Mouse (Mus musculus) limb, embryonic 14.5 days (tissue): ENCODE results near the gene Nkx2-3. TPM values are rescaled to one million over a fixed set of nuclear protein-coding genes. Genes with fewer than 3 reads are reported as not detected.

Experiments used
- ATAC-seq: fragments of 200-750 bp; cut with Nextera tagmentation; 2 replicates; pipeline ENCODE4 v1.8.0; 2017; ENCODE audit warnings: low read depth, moderate number of reproducible peaks, moderate TSS enrichment; ENCODE audit not compliant: low FRiP score
- DNase-seq: peaks from one replicate; pipeline ENCODE4 v3.0.0-alpha.2; 2015; ENCODE audit warnings: low spot score
- H3K27ac ChIP-seq: fragments of 300-500 bp; sonication (generic); replicated peaks from 2 replicates; pipeline ENCODE4 v1.5.1; 2014; ENCODE audit warnings: low read depth, mild to moderate bottlenecking, low read length, moderate library complexity, mixed read lengths
- H3K27me3 ChIP-seq: fragments of 300-500 bp; sonication (generic); 2 replicates; pipeline ENCODE4 v1.6.1; 2014; ENCODE audit warnings: low read length, mixed read lengths; ENCODE audit not compliant: control insufficient read depth, insufficient read depth
- H3K36me3 ChIP-seq: fragments of 300-500 bp; sonication (generic); 2 replicates; pipeline ENCODE4 v1.6.1; 2014; ENCODE audit warnings: mild to moderate bottlenecking, low read length, moderate library complexity, mixed read lengths; ENCODE audit not compliant: control insufficient read depth, insufficient read depth
- H3K4me1 ChIP-seq: fragments of 300-500 bp; sonication (generic); 2 replicates; pipeline ENCODE4 v1.6.1; 2014; ENCODE audit warnings: antibody characterized with exemption, low read length, mixed read lengths; ENCODE audit not compliant: control insufficient read depth, insufficient read depth
- H3K4me2 ChIP-seq: fragments of 300-500 bp; sonication (generic); replicated peaks from 2 replicates; pipeline ENCODE4 v1.6.1; 2014; ENCODE audit warnings: low read depth, mild to moderate bottlenecking, low read length, moderate library complexity; ENCODE audit not compliant: severe bottlenecking
- H3K4me3 ChIP-seq: fragments of 300-500 bp; sonication (generic); replicated peaks from 2 replicates; pipeline ENCODE4 v1.5.1; 2014; ENCODE audit warnings: low read length
- H3K9ac ChIP-seq: fragments of 300-500 bp; sonication (generic); 2 replicates; pipeline ENCODE4 v1.6.1; 2014; ENCODE audit warnings: mild to moderate bottlenecking, low read depth, low read length, moderate library complexity; ENCODE audit not compliant: severe bottlenecking
- H3K9me3 ChIP-seq: fragments of 300-500 bp; sonication (generic); 2 replicates; pipeline ENCODE4 v1.6.1; 2016; ENCODE audit warnings: low read length; ENCODE audit not compliant: control insufficient read depth
- POLR2A ChIP-seq: fragments of 200-500 bp; IDR thresholded peaks from 2 replicates; pipeline ENCODE4 v1.8.0; 2012; ENCODE audit warnings: inconsistent platforms, mild to moderate bottlenecking, moderate library complexity, borderline replicate concordance; ENCODE audit not compliant: insufficient read depth, insufficient read length; ENCODE audit errors: extremely low read depth
- WGBS: fragments of 180-500 bp; shearing (Covaris S2); extraction: QIAGEN DNeasy Blood & Tissue Kit; methylation state at CpG from one replicate; pipeline ENCODE4 v1.1.7; 2014; 5-methylcytosine and 5-hydroxymethylcytosine counted together
- polyA plus RNA-seq, 2 experiments: library from polyadenylated mRNA; depleted of rRNA in 1 of 2; stranded (reverse) in 1 of 2; unstranded in 1 of 2; fragments of >200 nt; fragmentation: Nextera tagmentation in 1 of 2; extraction: Ambion mirVana in 1 of 2; gene quantifications; 2 replicates each; pipeline versions ENCODE4 v1.2.1 to v1.2.3; 2012 to 2014

Gene Nkx2-3
- polyA plus RNA-seq, 2 experiments = not detected

DNA sequence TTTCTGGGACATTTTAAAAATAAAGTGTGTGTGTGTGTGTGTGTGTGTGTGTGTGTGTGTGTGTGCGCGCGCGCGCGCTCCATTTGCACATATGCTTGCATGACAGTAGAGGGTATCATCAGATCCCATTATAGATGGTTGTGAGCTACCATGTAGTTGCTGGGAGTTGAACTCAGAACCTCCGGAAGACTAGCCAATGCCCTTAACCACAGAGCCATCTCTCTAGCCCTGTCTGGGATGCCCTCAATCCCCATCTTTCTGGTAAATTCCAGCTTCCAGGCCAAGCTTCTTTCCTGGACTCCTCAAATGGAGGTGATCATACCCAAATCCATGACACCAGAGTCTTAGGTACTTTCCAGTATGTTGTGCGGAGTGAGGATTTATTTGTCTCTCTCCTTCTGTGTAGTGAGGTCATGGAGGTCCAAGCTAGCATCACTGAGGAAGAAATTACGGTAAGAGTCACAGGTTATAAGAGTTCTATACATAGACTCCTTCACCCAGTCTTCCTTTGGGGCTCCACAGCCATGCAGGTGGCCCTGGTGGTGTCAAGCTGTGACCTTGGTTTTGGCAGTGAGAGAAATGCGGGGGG, 5.7 kb downstream of the Nkx2-3 start:
- no peak for TF ChIP-seq POLR2A
- DNase-seq (no peak), ATAC-seq (no peak)
- H3K4me2 ChIP-seq = no peak overlapping the region
- no peaks in the 10 kb centered on the region for H3K36me3 ChIP-seq
- no peak overlapping the region for H3K4me3 ChIP-seq
- H3K9me3 ChIP-seq = no peaks in the 10 kb centered on the region
- peaks cover 7% of the 10 kb centered on the region; the same call in 1 of the 2 replicates for H3K4me1 ChIP-seq
- H3K9ac ChIP-seq = no peak overlapping the region
- H3K27ac ChIP-seq = no peak overlapping the region
- WGBS = 44% methylated on average over 7 of the region's 10 CpGs
- H3K27me3 ChIP-seq = peaks cover 98% of the 10 kb centered on the region

DNA sequence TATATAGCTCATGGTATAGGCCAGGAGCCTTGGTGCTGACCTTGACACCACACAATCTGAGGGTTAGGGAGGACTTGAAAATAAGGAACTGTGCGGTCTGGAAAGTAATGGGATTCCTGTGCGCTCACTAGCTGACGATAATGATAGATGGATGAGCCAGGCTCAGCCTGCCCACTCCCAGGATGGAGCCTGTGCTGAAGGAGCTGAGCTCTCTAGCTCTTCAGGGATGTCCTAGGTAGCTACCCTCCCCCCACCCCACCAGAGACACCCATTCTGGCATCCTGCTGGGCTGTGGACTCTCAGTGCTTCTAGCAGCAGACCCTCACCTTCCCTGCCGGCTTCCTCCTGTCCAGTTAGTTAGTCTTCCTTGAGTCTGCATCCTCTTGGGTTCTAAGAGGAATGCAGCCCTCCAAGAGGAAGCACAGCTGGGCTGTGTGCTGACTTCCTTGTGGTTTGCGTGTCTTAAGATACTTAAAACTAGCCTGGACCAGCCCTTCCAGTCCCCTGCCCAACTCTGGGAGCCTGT, 6.4 kb downstream of the Nkx2-3 start:
- no peak overlapping the region for H3K27ac ChIP-seq
- H3K27me3 ChIP-seq = peaks cover 98% of the 10 kb centered on the region
- no peak overlapping the region for H3K9ac ChIP-seq
- H3K36me3 ChIP-seq = no peaks in the 10 kb centered on the region
- no peak overlapping the region for H3K4me3 ChIP-seq
- no peak for TF ChIP-seq POLR2A
- H3K4me1 ChIP-seq = peaks cover 7% of the 10 kb centered on the region; the same call in 1 of the 2 replicates
- ATAC-seq = no peak
- H3K9me3 ChIP-seq = no peaks in the 10 kb centered on the region
- WGBS = 5% methylated on average over 5 of the region's 5 CpGs
- DNase-seq = no peak
- no peak overlapping the region for H3K4me2 ChIP-seq

DNA sequence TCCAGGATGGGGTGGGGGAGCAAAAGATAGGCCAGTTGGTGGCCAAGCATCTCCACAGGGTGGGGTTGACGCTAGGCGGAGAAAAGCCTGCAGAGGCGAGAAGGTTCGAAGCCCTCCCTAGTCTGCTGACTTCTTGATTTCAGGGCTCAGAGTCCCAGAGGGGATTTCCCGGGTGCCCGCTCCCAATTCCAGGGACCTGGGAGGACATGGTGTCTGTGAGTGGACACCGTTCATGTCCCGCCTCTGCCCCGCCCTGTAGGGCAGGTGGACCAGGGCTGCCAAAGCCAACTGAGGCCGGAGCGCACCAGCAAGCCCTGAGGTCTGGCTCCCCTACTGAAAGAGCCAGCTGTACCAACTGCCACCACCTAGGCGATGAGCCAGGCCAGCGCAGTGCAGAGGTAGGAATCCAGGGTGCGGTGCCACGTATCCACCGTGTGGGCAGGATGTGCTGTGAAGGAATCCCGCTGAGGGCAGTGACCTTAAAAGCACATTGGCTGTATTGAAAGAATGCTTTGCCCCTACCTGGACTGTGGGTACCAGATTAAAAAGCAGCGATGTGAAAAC, 7.9 kb downstream of the Nkx2-3 start:
- no peak overlapping the region for H3K4me2 ChIP-seq
- DNase-seq = no peak
- no peak for TF ChIP-seq POLR2A
- no peaks in the 10 kb centered on the region for H3K36me3 ChIP-seq
- no peak overlapping the region for H3K4me3 ChIP-seq
- no peaks in the 10 kb centered on the region for H3K9me3 ChIP-seq
- H3K27ac ChIP-seq = no peak overlapping the region
- H3K4me1 ChIP-seq = peaks cover 7% of the 10 kb centered on the region; the same call in 1 of the 2 replicates
- 5% methylated on average over 18 of the region's 18 CpGs for WGBS
- ATAC-seq = no peak
- peaks cover 88% of the 10 kb centered on the region for H3K27me3 ChIP-seq
- H3K9ac ChIP-seq = no peak overlapping the region

DNA sequence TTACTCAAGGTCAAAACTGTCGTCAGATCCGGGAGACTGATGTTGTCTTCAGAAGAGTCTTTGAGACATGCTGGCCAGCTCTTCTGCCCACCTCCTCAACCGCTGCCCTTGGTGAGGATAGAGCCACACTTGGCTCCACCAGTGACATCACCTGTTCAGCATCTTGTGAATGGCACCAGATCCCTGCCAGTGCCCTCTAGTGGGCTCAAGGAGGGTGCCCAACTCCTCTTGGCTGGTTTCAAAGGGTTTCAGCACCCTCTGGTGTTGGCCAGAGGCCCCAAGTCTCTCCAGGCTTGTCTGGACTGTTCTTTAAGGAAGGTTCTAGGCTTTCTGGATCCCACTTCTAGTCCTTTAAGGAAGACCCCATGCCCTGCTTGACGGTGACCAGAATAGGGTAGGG, 11.8 kb downstream of the Nkx2-3 start:
- no peak for DNase-seq
- H3K4me1 ChIP-seq = no peaks in the 10 kb centered on the region
- TF ChIP-seq POLR2A = no peak
- no peak for ATAC-seq
- WGBS = 47% methylated on average over 4 of the region's 4 CpGs
- no peak overlapping the region for H3K27ac ChIP-seq
- H3K9ac ChIP-seq = no peak overlapping the region
- no peak overlapping the region for H3K4me2 ChIP-seq
- H3K36me3 ChIP-seq = no peaks in the 10 kb centered on the region
- H3K27me3 ChIP-seq = peaks cover 49% of the 10 kb centered on the region
- no peaks in the 10 kb centered on the region for H3K9me3 ChIP-seq
- H3K4me3 ChIP-seq = no peak overlapping the region

DNA sequence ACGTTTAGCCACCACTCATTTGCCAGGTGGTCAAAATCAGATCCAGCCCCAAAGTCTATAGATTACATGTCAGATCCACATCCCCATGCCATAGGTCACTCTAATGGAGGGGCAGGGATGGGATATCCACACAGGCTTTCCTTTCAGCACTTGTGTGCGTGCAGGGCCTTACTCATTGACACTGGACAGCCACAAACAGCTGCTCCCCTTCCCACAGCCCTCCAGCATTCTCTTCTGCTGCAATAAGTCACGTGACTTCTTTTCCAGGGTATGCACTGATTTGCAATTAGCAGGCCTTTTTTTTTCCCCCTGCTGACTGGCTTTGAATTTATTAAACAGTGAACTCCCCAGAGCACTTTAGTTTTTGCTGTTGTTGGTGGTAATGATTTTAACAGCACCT, 14.0 kb downstream of the Nkx2-3 start:
- Histone ChIP-seq H3K9me3 (no peaks in the 10 kb centered on the region), H3K36me3 (no peaks in the 10 kb centered on the region), H3K27me3 (peaks cover 28% of the 10 kb centered on the region), H3K27ac (no peak overlapping the region), H3K4me2 (no peak overlapping the region), H3K9ac (no peak overlapping the region), H3K4me1 (no peaks in the 10 kb centered on the region), H3K4me3 (no peak overlapping the region)
- DNase-seq (no peak), ATAC-seq (no peak)
- no peak for TF ChIP-seq POLR2A
- WGBS = 19% methylated on average over 3 of the region's 3 CpGs
